Mouse (Mus musculus): ENCODE measurements around the gene Zmiz2.

GRCm38 (mm10) chr11:6349586-6349985, 39.3 kb upstream of the Zmiz2 start:
- TF ChIP-seq CTCF (IDR thresholded peaks at IDR 0.05; ENCODE audit: low read depth, low read length) = no peak
- TF ChIP-seq EP300 (IDR thresholded peaks at IDR 0.05; ENCODE audit: insufficient read depth, low read depth, low read length) = no peak
